Mouse (Mus musculus) heart, embryonic 14.5 days (tissue): ENCODE data around the gene 2900011O08Rik. TPM values are rescaled to one million over a fixed set of nuclear protein-coding genes. Genes with fewer than 3 reads are reported as not detected.

Source experiments
- ATAC-seq: fragments of 200-750 bp; cut with Nextera tagmentation; 2 replicates; pipeline ENCODE4 v1.8.0; 2017; ENCODE audit warnings: low read depth, moderate TSS enrichment; ENCODE audit not compliant: insufficient number of reproducible peaks, insufficient read depth, low FRiP score
- H3K27ac ChIP-seq, 2 experiments: fragments of 200-500 bp in 1 of 2; fragments of 300-500 bp in 1 of 2; sonication (generic) in 1 of 2; replicated peaks in 1 of 2; 2 replicates each; pipeline ENCODE4 v1.5.1; 2012 to 2014; ENCODE audit warnings: low read depth in 2 of 2, low read length in 2 of 2, control low read depth in 1 of 2, mild to moderate bottlenecking in 1 of 2, mixed read lengths in 1 of 2; ENCODE audit not compliant: control insufficient read depth in 1 of 2, insufficient read depth in 1 of 2
- H3K27me3 ChIP-seq: fragments of 300-500 bp; sonication (generic); 2 replicates; pipeline ENCODE4 v1.6.1; 2014; ENCODE audit warnings: mild to moderate bottlenecking, low read length, control low read depth; ENCODE audit not compliant: control insufficient read depth, insufficient read depth
- H3K36me3 ChIP-seq: fragments of 300-500 bp; sonication (generic); 2 replicates; pipeline ENCODE4 v1.6.1; 2014; ENCODE audit warnings: mild to moderate bottlenecking, control low read depth, low read length, mixed read lengths; ENCODE audit not compliant: control insufficient read depth, insufficient read depth
- H3K4me1 ChIP-seq, 2 experiments: fragments of 200-500 bp in 1 of 2; fragments of 300-500 bp in 1 of 2; sonication (generic) in 1 of 2; 2 replicates each; pipeline ENCODE4 v1.6.1; 2012 to 2014; ENCODE audit warnings: low read length in 2 of 2, control low read depth in 1 of 2, mixed read lengths in 1 of 2; ENCODE audit not compliant: control insufficient read depth in 2 of 2, insufficient read depth in 2 of 2
- H3K4me2 ChIP-seq: fragments of 300-500 bp; sonication (generic); 2 replicates; pipeline ENCODE4 v1.6.1; 2014; ENCODE audit warnings: mild to moderate bottlenecking, low read length
- H3K4me3 ChIP-seq, 2 experiments: fragments of 200-500 bp in 1 of 2; fragments of 300-500 bp in 1 of 2; sonication (generic) in 1 of 2; 2 replicates each; pipeline ENCODE4 v1.5.1; 2012 to 2014; ENCODE audit warnings: low read length in 2 of 2, mild to moderate bottlenecking in 2 of 2, control low read depth in 1 of 2, low read depth in 1 of 2, moderate library complexity in 1 of 2; ENCODE audit not compliant: control insufficient read depth in 1 of 2, insufficient read depth in 1 of 2
- H3K9ac ChIP-seq: fragments of 300-500 bp; sonication (generic); 2 replicates; pipeline ENCODE4 v1.6.1; 2014; ENCODE audit warnings: mild to moderate bottlenecking, low read length
- H3K9me3 ChIP-seq: fragments of 300-500 bp; sonication (generic); 2 replicates; pipeline ENCODE4 v1.6.1; 2016; ENCODE audit warnings: low read length, control low read depth; ENCODE audit not compliant: control insufficient read depth
- WGBS: fragments of 180-500 bp; shearing (Covaris S2); extraction: QIAGEN DNeasy Blood & Tissue Kit; methylation state at CpG from one replicate; pipeline ENCODE4 v1.1.7; 2014; 5-methylcytosine and 5-hydroxymethylcytosine counted together
- polyA plus RNA-seq: library from polyadenylated mRNA; unstranded; fragments of >200 nt; fragmentation: Nextera tagmentation; extraction: Ambion mirVana; gene quantifications from 2 replicates; pipeline ENCODE4 v1.2.1, GENCODE M21; 2014

2900011O08Rik gene
- polyA plus RNA-seq, 1 experiment from 2014 or later, result 0.88 TPM

DNA sequence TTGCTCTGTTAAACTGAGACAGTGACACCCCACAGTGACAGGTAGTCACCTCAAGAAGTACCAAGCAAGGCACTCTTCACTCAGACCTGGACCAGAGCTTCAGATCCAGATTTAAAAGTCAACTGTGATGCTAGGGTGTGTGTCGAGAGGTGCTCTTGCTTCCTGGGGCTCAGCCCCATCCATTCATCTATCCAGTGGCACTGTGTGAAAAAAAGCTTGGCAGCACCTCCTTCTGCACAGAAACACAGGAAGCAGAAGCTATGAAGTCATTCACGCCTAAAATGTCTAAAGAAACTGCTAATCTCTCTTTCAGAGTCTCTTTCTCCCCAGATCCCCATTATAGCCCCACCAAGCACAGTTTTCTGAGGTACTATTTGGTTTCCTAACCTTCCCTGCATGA is 42.7 kb downstream of the 2900011O08Rik start:
- H3K9me3 ChIP-seq, result no peaks in the 10 kb centered on the region
- no peaks in the 10 kb centered on the region for H3K4me1 ChIP-seq
- H3K27ac ChIP-seq, result no peak overlapping the region
- H3K4me3 ChIP-seq, result no peak overlapping the region
- WGBS, result 57% methylated on average over 2 of the region's 2 CpGs
- H3K9ac ChIP-seq, result no peak overlapping the region
- H3K36me3 ChIP-seq, result no peaks in the 10 kb centered on the region
- ATAC-seq, result no peak
- no peak overlapping the region for H3K4me2 ChIP-seq
- no peaks in the 10 kb centered on the region for H3K27me3 ChIP-seq

DNA sequence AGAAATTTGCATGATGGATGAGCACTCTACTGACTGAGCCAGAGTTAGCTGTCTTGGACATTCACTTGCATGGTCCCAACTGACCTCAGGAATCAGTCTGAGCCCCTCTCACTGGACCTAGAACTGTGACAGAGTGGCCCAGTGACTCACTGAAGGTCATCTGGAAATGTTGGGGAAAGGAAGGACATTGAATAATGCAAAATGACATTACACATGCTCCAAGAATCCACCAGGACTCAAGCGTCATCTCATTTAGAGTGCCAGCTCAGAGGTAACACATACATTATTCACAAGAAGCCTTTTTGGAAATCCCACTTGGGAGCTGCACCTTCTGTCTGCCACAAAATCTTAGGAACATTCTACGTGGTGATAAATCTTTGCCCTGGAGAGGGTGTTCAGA is 43.4 kb downstream of the 2900011O08Rik start:
- Histone ChIP-seq H3K9ac (no peak overlapping the region), H3K27ac (no peak overlapping the region), H3K4me1 (no peaks in the 10 kb centered on the region), H3K4me2 (no peak overlapping the region), H3K36me3 (no peaks in the 10 kb centered on the region), H3K4me3 (no peak overlapping the region), H3K9me3 (no peaks in the 10 kb centered on the region), H3K27me3 (no peaks in the 10 kb centered on the region)
- ATAC-seq, result no peak
- WGBS, result 77% methylated on average over 2 of the region's 2 CpGs

DNA sequence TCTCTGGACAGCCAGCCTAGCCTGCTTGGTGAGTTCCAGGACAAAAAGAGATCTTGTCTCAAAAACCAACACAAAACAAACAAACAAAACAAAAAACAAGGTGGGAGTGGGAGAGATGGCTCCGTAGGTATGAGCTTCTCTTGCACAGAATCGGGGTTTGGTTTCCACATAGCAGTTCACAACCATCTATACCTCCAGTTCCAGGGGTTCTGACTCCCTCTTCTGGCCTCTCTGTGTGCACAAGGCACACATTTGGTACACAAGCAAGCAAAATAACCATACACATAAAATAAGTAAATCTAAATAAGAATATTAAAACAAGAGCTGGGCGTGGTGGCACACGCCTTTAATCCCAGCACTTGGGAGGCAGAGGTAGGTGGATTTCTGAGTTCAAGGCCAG is 44.2 kb downstream of the 2900011O08Rik start:
- Histone ChIP-seq H3K36me3 (no peaks in the 10 kb centered on the region), H3K4me1 (no peaks in the 10 kb centered on the region), H3K4me2 (no peak overlapping the region), H3K9me3 (no peaks in the 10 kb centered on the region), H3K4me3 (no peak overlapping the region), H3K27me3 (no peaks in the 10 kb centered on the region), H3K9ac (no peak overlapping the region), H3K27ac (no peak overlapping the region)
- 73% methylated on average over 4 of the region's 4 CpGs for WGBS
- no peak for ATAC-seq

GRCm38 (mm10) chr16:14033076-14033475 is 46.7 kb downstream of the 2900011O08Rik start:
- Histone ChIP-seq H3K9me3 (no peaks in the 10 kb centered on the region), H3K27me3 (no peaks in the 10 kb centered on the region), H3K4me3 (no peak overlapping the region), H3K36me3 (no peaks in the 10 kb centered on the region), H3K4me2 (no peak overlapping the region), H3K9ac (no peak overlapping the region), H3K27ac (no peak overlapping the region), H3K4me1 (no peaks in the 10 kb centered on the region)
- WGBS, result 67% methylated on average over 4 of the region's 4 CpGs
- ATAC-seq, result no peak

- WGBS, result 94% methylated on average over 2 of the region's 2 CpGs
Observed at GRCm38 (mm10) chr16:14042421-14042820, 56.0 kb downstream of the 2900011O08Rik start.

GRCm38 (mm10) chr16:14044695-14045094 is 58.3 kb downstream of the 2900011O08Rik start:
- no peak overlapping the region for H3K27ac ChIP-seq
- no peak overlapping the region for H3K4me3 ChIP-seq
- WGBS, result 47% methylated on average over 8 of the region's 8 CpGs
- H3K36me3 ChIP-seq, result no peaks in the 10 kb centered on the region
- no peaks in the 10 kb centered on the region for H3K27me3 ChIP-seq
- H3K9me3 ChIP-seq, result no peaks in the 10 kb centered on the region
- H3K4me1 ChIP-seq, result no peaks in the 10 kb centered on the region
- no peak overlapping the region for H3K9ac ChIP-seq
- no peak for ATAC-seq
- no peak overlapping the region for H3K4me2 ChIP-seq

More at GRCm38 (mm10) chr16:14042421-14042820, 56.0 kb downstream of the 2900011O08Rik start:
- ATAC-seq, result no peak
- H3K9ac ChIP-seq, result no peak overlapping the region
- no peaks in the 10 kb centered on the region for H3K9me3 ChIP-seq
- H3K4me2 ChIP-seq, result no peak overlapping the region
- no peaks in the 10 kb centered on the region for H3K4me1 ChIP-seq
- H3K4me3 ChIP-seq, result no peak overlapping the region
- no peaks in the 10 kb centered on the region for H3K27me3 ChIP-seq
- no peak overlapping the region for H3K27ac ChIP-seq
- H3K36me3 ChIP-seq, result no peaks in the 10 kb centered on the region

- Histone ChIP-seq H3K36me3 (no peaks in the 10 kb centered on the region), H3K9ac (no peak overlapping the region), H3K27ac (no peak overlapping the region), H3K4me1 (no peaks in the 10 kb centered on the region), H3K4me2 (no peak overlapping the region), H3K27me3 (no peaks in the 10 kb centered on the region), H3K9me3 (no peaks in the 10 kb centered on the region), H3K4me3 (no peak overlapping the region)
- 64% methylated on average over 4 of the region's 4 CpGs for WGBS
- no peak for ATAC-seq
Observed at GRCm38 (mm10) chr16:14046224-14046756, 59.9 kb downstream of the 2900011O08Rik start.

DNA sequence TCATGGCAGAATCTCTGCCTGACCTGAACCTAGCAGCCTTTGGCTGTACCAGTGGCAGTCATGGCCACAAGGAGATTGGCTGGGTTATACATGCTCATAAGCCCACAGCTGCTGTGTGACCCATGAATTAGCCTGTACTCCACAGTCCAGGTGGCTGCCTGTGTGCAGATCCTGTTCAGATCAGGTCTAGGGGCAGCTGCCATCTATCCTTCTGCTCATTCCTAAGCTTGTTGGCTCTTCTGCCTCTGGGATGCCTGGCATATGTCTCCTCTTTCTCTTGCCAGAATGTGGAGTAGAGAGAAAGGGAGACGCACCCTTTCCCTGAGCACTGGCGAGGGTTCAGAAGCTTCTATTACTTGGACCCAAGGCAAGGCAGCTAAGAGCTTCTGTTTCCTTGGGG is 65.8 kb downstream of the 2900011O08Rik start:
- Histone ChIP-seq H3K4me1 (no peaks in the 10 kb centered on the region), H3K27me3 (no peaks in the 10 kb centered on the region), H3K9ac (no peak overlapping the region), H3K4me2 (no peak overlapping the region), H3K36me3 (no peaks in the 10 kb centered on the region), H3K4me3 (no peak overlapping the region), H3K9me3 (no peaks in the 10 kb centered on the region), H3K27ac (no peak overlapping the region)
- WGBS, result 58% methylated on average over 2 of the region's 2 CpGs
- no peak for ATAC-seq
